Mouse (Mus musculus) liver, embryonic 14.5 days (tissue): ENCODE results near the gene Rln1. TPM values are rescaled to one million over a fixed set of nuclear protein-coding genes. Genes with fewer than 3 reads are reported as not detected.

Experiments
- ATAC-seq: fragments of 200-750 bp; cut with Nextera tagmentation; 2 replicates; pipeline ENCODE4 v1.8.0; 2017; ENCODE audit warnings: moderate number of reproducible peaks, mild to moderate bottlenecking, moderate library complexity; ENCODE audit not compliant: insufficient read depth
- DNase-seq, 3 experiments: peaks; one replicate each; pipeline ENCODE4 v3.0.0-alpha.2; 2012 to 2013; ENCODE audit warnings: low read depth in 3 of 3, low spot score in 3 of 3
- H3K27ac ChIP-seq: fragments of 300-500 bp; sonication (generic); 2 replicates; pipeline ENCODE4 v1.5.1; 2014; ENCODE audit warnings: moderate library complexity, mild to moderate bottlenecking, control low read depth, inconsistent platforms
- H3K27me3 ChIP-seq: fragments of 300-500 bp; sonication (generic); 2 replicates; pipeline ENCODE4 v1.6.1; 2014; ENCODE audit warnings: mild to moderate bottlenecking, low read length, moderate library complexity; ENCODE audit not compliant: control insufficient read depth, insufficient read depth
- H3K36me3 ChIP-seq: fragments of 300-500 bp; sonication (generic); replicated peaks from 2 replicates; pipeline ENCODE4 v1.6.1; 2014; ENCODE audit warnings: low read depth; ENCODE audit not compliant: control insufficient read depth, insufficient read depth
- H3K4me1 ChIP-seq, 2 experiments: fragments of 200-500 bp in 1 of 2; fragments of 300-500 bp in 1 of 2; sonication (generic) in 1 of 2; replicated peaks; 2 replicates each; pipeline ENCODE4 v1.6.1; 2012 to 2014; ENCODE audit warnings: antibody characterized with exemption in 1 of 2, inconsistent platforms in 1 of 2, low read length in 1 of 2; ENCODE audit not compliant: control insufficient read depth in 2 of 2, insufficient read depth in 2 of 2
- H3K4me2 ChIP-seq: fragments of 300-500 bp; sonication (generic); 2 replicates; pipeline ENCODE4 v1.6.1; 2014; ENCODE audit warnings: low read depth, mild to moderate bottlenecking, control low read depth, moderate library complexity
- H3K4me3 ChIP-seq, 2 experiments: fragments of 200-500 bp in 1 of 2; fragments of 300-500 bp in 1 of 2; sonication (generic) in 1 of 2; 2 replicates each; pipeline ENCODE4 v1.5.1; 2012 to 2014; ENCODE audit warnings: low read depth in 2 of 2, low read length in 2 of 2, mild to moderate bottlenecking in 2 of 2, control low read depth in 1 of 2, inconsistent platforms in 1 of 2, moderate library complexity in 1 of 2; ENCODE audit not compliant: insufficient read depth in 1 of 2
- H3K9ac ChIP-seq: fragments of 300-500 bp; sonication (generic); replicated peaks from 2 replicates; pipeline ENCODE4 v1.6.1; 2014; ENCODE audit warnings: mild to moderate bottlenecking, control low read depth, moderate library complexity
- H3K9me3 ChIP-seq: fragments of 300-500 bp; sonication (generic); 2 replicates; pipeline ENCODE4 v1.6.1; 2016; ENCODE audit warnings: low read length, mixed read lengths; ENCODE audit not compliant: control insufficient read depth
- CTCF ChIP-seq: IDR thresholded peaks from 2 replicates; pipeline ENCODE4 v1.5.1; 2016; ENCODE audit warnings: antibody characterized with exemption, low read depth, control low read depth
- EP300 ChIP-seq: IDR thresholded peaks from 2 replicates; pipeline ENCODE4 v1.6.1; 2016; ENCODE audit warnings: antibody characterized with exemption, low read depth
- WGBS: fragments of 180-500 bp; shearing (Covaris S2); extraction: QIAGEN DNeasy Blood & Tissue Kit; methylation state at CpG from one replicate; pipeline ENCODE4 v1.1.7; 2014; ENCODE audit not compliant: insufficient replicate concordance; 5-methylcytosine and 5-hydroxymethylcytosine counted together
- polyA plus RNA-seq, 2 experiments: library from polyadenylated mRNA; depleted of rRNA in 1 of 2; stranded (reverse) in 1 of 2; unstranded in 1 of 2; fragments of >200 nt; fragmentation: Nextera tagmentation in 1 of 2; extraction: Ambion mirVana in 1 of 2; gene quantifications; 2 replicates each; pipeline versions ENCODE4 v1.2.1 to v1.2.3; 2012 to 2014

Gene Rln1
- polyA plus RNA-seq, 2 experiments, result not detected

DNA sequence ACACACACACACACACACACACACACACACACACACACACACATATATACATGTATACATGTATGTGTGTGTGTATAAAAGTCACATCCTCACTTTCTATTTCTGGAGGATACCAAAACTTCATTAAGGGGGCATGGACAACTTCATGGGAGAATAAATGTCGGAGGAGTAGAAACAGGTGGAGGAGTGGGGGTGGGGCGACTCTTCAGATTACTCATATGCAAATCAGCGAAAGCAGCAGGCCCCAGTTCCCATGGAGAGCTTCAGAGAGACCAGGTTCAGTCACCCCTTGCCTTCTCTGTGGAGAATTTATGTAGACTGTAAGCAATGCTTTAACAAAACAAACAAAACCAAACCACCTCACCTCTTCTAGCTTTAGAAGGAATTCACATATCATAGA, 30.6 kb upstream of the Rln1 start:
- no peak for ATAC-seq
- Histone ChIP-seq H3K4me3 (no peak overlapping the region), H3K36me3 (no peaks in the 10 kb centered on the region), H3K4me2 (no peak overlapping the region), H3K9ac (no peak overlapping the region), H3K4me1 (peaks cover 20 to 24% of the 10 kb centered on the region in 2 experiments), H3K9me3 (no peaks in the 10 kb centered on the region), H3K27ac (no peak overlapping the region), H3K27me3 (no peaks in the 10 kb centered on the region)
- no peak for DNase-seq
- TF ChIP-seq CTCF (no peak), EP300 (no peak)
- 65% methylated on average over 3 of the region's 3 CpGs for WGBS

GRCm38 (mm10) chr19:29364076-29364475, 29.6 kb upstream of the Rln1 start:
- Histone ChIP-seq H3K4me2 (no peak overlapping the region), H3K36me3 (no peaks in the 10 kb centered on the region), H3K9me3 (no peaks in the 10 kb centered on the region), H3K4me1 (peaks cover 20 to 24% of the 10 kb centered on the region in 2 experiments), H3K4me3 (no peak overlapping the region), H3K9ac (no peak overlapping the region), H3K27me3 (no peaks in the 10 kb centered on the region), H3K27ac (no peak overlapping the region)
- ATAC-seq (no peak), DNase-seq (no peak)
- WGBS, result 71% methylated on average over 5 of the region's 5 CpGs
- no peak for TF ChIP-seq CTCF
- no peak for TF ChIP-seq EP300

DNA sequence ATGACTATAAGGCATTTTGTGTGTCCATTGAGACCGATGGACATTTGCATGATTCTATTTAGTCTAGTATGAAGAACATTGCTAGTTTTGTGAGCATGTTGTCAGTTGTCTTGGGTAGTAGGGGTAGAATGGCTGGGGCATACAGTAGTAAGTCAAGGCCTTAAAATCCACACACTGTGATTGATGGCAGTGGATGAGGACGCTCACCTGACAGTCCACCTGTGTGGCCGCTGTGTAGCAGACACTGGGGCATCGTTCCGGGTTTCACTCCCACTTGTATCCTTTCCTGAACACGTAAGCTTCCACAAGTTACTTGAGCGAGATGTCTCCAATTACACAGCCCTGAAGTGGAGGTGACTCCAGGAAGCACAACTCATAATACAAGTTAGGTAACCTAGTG, 29.1 kb upstream of the Rln1 start:
- H3K4me3 ChIP-seq, result no peak overlapping the region
- ATAC-seq (no peak), DNase-seq (no peak)
- TF ChIP-seq CTCF, result no peak
- TF ChIP-seq EP300, result no peak
- peaks cover 18 to 22% of the 10 kb centered on the region in 2 experiments for H3K4me1 ChIP-seq
- H3K27me3 ChIP-seq, result no peaks in the 10 kb centered on the region
- WGBS, result 84% methylated on average over 7 of the region's 7 CpGs
- H3K36me3 ChIP-seq, result no peaks in the 10 kb centered on the region
- no peak overlapping the region for H3K4me2 ChIP-seq
- H3K9ac ChIP-seq, result no peak overlapping the region
- no peak overlapping the region for H3K27ac ChIP-seq
- no peaks in the 10 kb centered on the region for H3K9me3 ChIP-seq

GRCm38 (mm10) chr19:29362173-29362930, 27.9 kb upstream of the Rln1 start:
- ATAC-seq (no peak), DNase-seq (no peak)
- WGBS, result 32% methylated on average over 13 of the region's 13 CpGs
- Histone ChIP-seq H3K9ac (peak overlapping the region; percentile 36), H3K4me3 (peak overlapping the region; percentile 64 to 65), H3K9me3 (no peaks in the 10 kb centered on the region), H3K27ac (no peak overlapping the region), H3K4me2 (peak overlapping the region; percentile 97), H3K36me3 (no peaks in the 10 kb centered on the region), H3K4me1 (peaks cover 14 to 19% of the 10 kb centered on the region in 2 experiments), H3K27me3 (no peaks in the 10 kb centered on the region)
- TF ChIP-seq CTCF, result no peak
- TF ChIP-seq EP300, result no peak

DNA sequence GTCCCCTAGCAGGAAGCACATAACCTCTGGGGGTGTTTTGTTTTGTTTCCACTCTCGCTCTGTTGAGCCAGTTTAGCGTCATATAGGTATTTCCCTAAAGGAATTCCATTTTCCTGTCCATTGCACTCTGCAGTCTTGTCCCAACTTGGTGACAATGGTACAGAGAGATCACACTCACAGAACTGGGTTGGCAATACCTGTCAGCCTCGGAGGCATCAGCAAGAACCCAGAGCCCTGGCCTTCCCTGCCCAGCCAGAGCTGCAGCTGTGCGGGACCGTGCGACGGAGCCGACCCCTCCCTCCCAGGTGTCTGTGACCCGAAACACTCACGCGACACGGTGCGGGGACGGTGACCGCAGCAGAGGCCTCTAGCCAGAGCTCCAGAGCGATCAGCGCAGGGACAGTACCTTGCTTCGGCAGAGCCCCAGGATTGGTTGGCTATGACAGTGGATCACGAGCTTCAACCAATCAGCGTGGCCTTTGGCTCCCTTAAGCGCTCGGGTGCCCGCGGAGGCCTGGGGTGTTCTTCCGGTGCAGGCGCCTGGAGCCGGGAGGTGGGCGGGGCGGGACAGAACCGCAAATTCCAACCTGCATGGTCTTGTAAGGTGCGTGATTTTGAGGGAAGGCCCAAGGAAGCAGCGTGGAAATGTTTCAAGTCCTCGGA, 27.1 kb upstream of the Rln1 start:
- peak overlapping the region; percentile 64 to 65 for H3K4me3 ChIP-seq

More for the DNA sequence above, 27.1 kb upstream of the Rln1 start:
- H3K4me1 ChIP-seq, result peaks cover 13 to 17% of the 10 kb centered on the region in 2 experiments
- no peaks in the 10 kb centered on the region for H3K27me3 ChIP-seq
- H3K36me3 ChIP-seq, result no peaks in the 10 kb centered on the region
- ATAC-seq, result peak; percentile 100
- H3K27ac ChIP-seq, result no peak overlapping the region
- H3K9ac ChIP-seq, result peak overlapping the region; percentile 82
- H3K4me2 ChIP-seq, result peak overlapping the region; percentile 97
- peak; percentile 90 to 93 (median 91) for DNase-seq
- no peaks in the 10 kb centered on the region for H3K9me3 ChIP-seq
- TF ChIP-seq EP300, result no peak
- no peak for TF ChIP-seq CTCF
- WGBS, result 3% methylated on average over 33 of the region's 33 CpGs
